Mouse (Mus musculus) midbrain, postnatal 0 days (tissue): ENCODE measurements around the gene Prl4a1. TPM values are rescaled to one million over a fixed set of nuclear protein-coding genes. Genes with fewer than 3 reads are reported as not detected.

Experiments
- ATAC-seq: fragments of 200-750 bp; cut with Nextera tagmentation; 2 replicates; pipeline ENCODE4 v1.8.0; 2017; ENCODE audit warnings: moderate number of reproducible peaks, mild to moderate bottlenecking, moderate TSS enrichment, moderate library complexity; ENCODE audit not compliant: low FRiP score
- DNase-seq: peaks from one replicate; pipeline ENCODE4 v3.0.0-alpha.2; 2015; ENCODE audit warnings: low spot score
- H3K27ac ChIP-seq: fragments of 300-500 bp; sonication (generic); 2 replicates; pipeline ENCODE4 v1.5.1; 2014; ENCODE audit warnings: low read depth, mild to moderate bottlenecking, low read length, mixed read lengths
- H3K27me3 ChIP-seq: fragments of 300-500 bp; sonication (generic); 2 replicates; pipeline ENCODE4 v1.6.1; 2014; ENCODE audit warnings: low read length, control low read depth, mixed read lengths; ENCODE audit not compliant: insufficient read depth
- H3K36me3 ChIP-seq: fragments of 300-500 bp; sonication (generic); 2 replicates; pipeline ENCODE4 v1.6.1; 2014; ENCODE audit warnings: low read length, control low read depth, mixed read lengths; ENCODE audit not compliant: insufficient read depth
- H3K4me1 ChIP-seq: fragments of 300-500 bp; sonication (generic); 2 replicates; pipeline ENCODE4 v1.6.1; 2014; ENCODE audit warnings: mild to moderate bottlenecking, control low read depth, antibody characterized with exemption, low read length, mixed read lengths; ENCODE audit not compliant: insufficient read depth
- H3K4me2 ChIP-seq: fragments of 300-500 bp; sonication (generic); 2 replicates; pipeline ENCODE4 v1.6.1; 2014; ENCODE audit warnings: low read depth, mild to moderate bottlenecking, low read length, mixed read lengths; ENCODE audit not compliant: poor library complexity, severe bottlenecking
- H3K4me3 ChIP-seq: fragments of 300-500 bp; sonication (generic); 2 replicates; pipeline ENCODE4 v1.5.1; 2014; ENCODE audit warnings: low read depth, mild to moderate bottlenecking, low read length, moderate library complexity
- H3K9ac ChIP-seq: fragments of 300-500 bp; sonication (generic); replicated peaks from 2 replicates; pipeline ENCODE4 v1.6.1; 2014; ENCODE audit warnings: mild to moderate bottlenecking, low read length, moderate library complexity, mixed read lengths; ENCODE audit not compliant: poor library complexity, severe bottlenecking
- H3K9me3 ChIP-seq: fragments of 300-500 bp; sonication (generic); 2 replicates; pipeline ENCODE4 v1.6.1; 2016; ENCODE audit warnings: low read length, control low read depth
- CTCF ChIP-seq: IDR thresholded peaks from 2 replicates; pipeline ENCODE4 v1.5.1; 2016; ENCODE audit warnings: antibody characterized with exemption, mild to moderate bottlenecking
- WGBS: fragments of 180-500 bp; shearing (Covaris S2); extraction: QIAGEN DNeasy Blood & Tissue Kit; methylation state at CpG from one replicate; pipeline ENCODE4 v1.1.7; 2014; 5-methylcytosine and 5-hydroxymethylcytosine counted together
- polyA plus RNA-seq: library from polyadenylated mRNA; unstranded; fragments of >200 nt; fragmentation: Nextera tagmentation; extraction: Ambion mirVana; gene quantifications from 2 replicates; pipeline ENCODE4 v1.2.1, GENCODE M21; 2015
- total RNA-seq: library from RNA; depleted of rRNA; stranded (reverse); fragments of >200 nt; gene quantifications from 2 replicates; pipeline ENCODE4 v1.2.3, GENCODE M21; 2014; rRNA removed

Gene Prl4a1
- total and polyA plus RNA-seq, 2 experiments from 2014 or later: not detected

GRCm38 (mm10) chr13:28069315-28069714 lies 53.3 kb downstream of the Prl4a1 start:
- WGBS: 93% methylated on average over 3 of the region's 3 CpGs
- H3K36me3 ChIP-seq: no peaks in the 10 kb centered on the region
- no peak overlapping the region for H3K27ac ChIP-seq
- H3K4me2 ChIP-seq: no peak overlapping the region
- H3K27me3 ChIP-seq: no peaks in the 10 kb centered on the region
- no peaks in the 10 kb centered on the region for H3K9me3 ChIP-seq
- no peak overlapping the region for H3K9ac ChIP-seq
- no peak for DNase-seq
- no peak for ATAC-seq
- H3K4me1 ChIP-seq: no peaks in the 10 kb centered on the region
- no peak for TF ChIP-seq CTCF
- no peak overlapping the region for H3K4me3 ChIP-seq

Other genes starting within 250 kb of the Prl4a1 start
- not detected in 2 replicates for gene Prl7c1, start 235.4 kb upstream of the Prl4a1 start, total RNA-seq
- gene Prl7c1, start 235.4 kb upstream of the Prl4a1 start, polyA plus RNA-seq: 0.17 TPM in 1 of 2 replicates, not detected in the other
- not detected in 2 replicates for gene Prl2a1, start 214.6 kb upstream of the Prl4a1 start, total RNA-seq
- gene Prl2a1, start 214.6 kb upstream of the Prl4a1 start, polyA plus RNA-seq: 0.17 TPM in 1 of 2 replicates, not detected in the other
- gene Prl2c1, start 166.9 kb upstream of the Prl4a1 start, total RNA-seq: not detected in 2 replicates
- gene Prl2c1, start 166.9 kb upstream of the Prl4a1 start, polyA plus RNA-seq: not detected in 2 replicates
- gene Prl5a1, start 126.3 kb downstream of the Prl4a1 start, total RNA-seq: not detected in 2 replicates
- gene Prl5a1, start 126.3 kb downstream of the Prl4a1 start, polyA plus RNA-seq: not detected in 2 replicates
- gene Gm11361, start 241.3 kb downstream of the Prl4a1 start, total RNA-seq: 1.5 and 1.6 TPM in 2 replicates
- 1.8 and 3.2 TPM in 2 replicates for gene Gm11361, start 241.3 kb downstream of the Prl4a1 start, polyA plus RNA-seq